ENCODE assay signal across 30 mouse cellular contexts in genomic region chr6:72252433-72252832, GRCm38 (mm10). TPM values are rescaled to one million over a fixed set of nuclear protein-coding genes. Genes with fewer than 3 reads are reported as not detected.
A peak's percentile ranks its signal among the peaks of the same experiment; 100 is the strongest.
DNase-seq lines count a peak whose midpoint lies in the region; ATAC-seq and TF ChIP-seq lines count a peak whose summit lies in the region.
"Had no signal": no experiment of that assay in that cellular context is flagged by ENCODE, and none has a peak within 500 bp of the region (broad histone marks: within the 10 kb centered on the region; RNA-seq: fewer than 3 reads in every experiment).

No protein-coding gene starts in this region.

- ATAC-seq in heart, embryonic 11.5 days (replicated peaks; ENCODE audit: insufficient number of reproducible peaks, low FRiP score, low TSS enrichment) = no peak
- ATAC-seq in liver, postnatal 0 days = peak; percentile 54; the same call in 1 of the 2 replicates
- ATAC-seq in liver, embryonic 12.5 days = no peak
- 0 out of 2 replicates have a peak, but pooled peaks have one; percentile 24 for ATAC-seq in stomach, postnatal 0 days (ENCODE audit: low FRiP score, low TSS enrichment)
- ATAC-seq: forebrain, embryonic 14.5 days had no signal

- no peak for TF ChIP-seq POLR2A in heart, adult 2 months (IDR thresholded peaks at IDR 0.05; ENCODE audit: insufficient read depth, low read depth, low read length)
- TF ChIP-seq POLR2A in liver, adult 2 months (IDR thresholded peaks at IDR 0.05; ENCODE audit: extremely low read depth, insufficient read depth, low read length) = no peak

- DNase-seq in heart, adult 2 months = no peak
- peak; percentile 66 for DNase-seq in liver, adult 2 months (ENCODE audit: extremely low read depth, low read depth, low spot score)
- no peak for DNase-seq in liver
- no peak for DNase-seq in liver, postnatal 0 days
- DNase-seq in stomach, postnatal 0 days (ENCODE audit: low spot score) = no peak
- DNase-seq in kidney, postnatal 36 days = no peak
- DNase-seq: adrenal gland, adult 2 months; adrenal gland, postnatal 10 days; adrenal gland, postnatal 25 days; cerebellum, adult 11 months; cerebellum, adult 18-20 months; cerebellum, adult 8-10 months; cerebellum, adult 9-11 months; cerebellum, postnatal 14 days; cerebellum, postnatal 36 days; embryo, embryonic 11 days had no signal

- no peaks in the 10 kb centered on the region for H3K9me3 ChIP-seq in heart, embryonic 11.5 days (replicated peaks; ENCODE audit: control insufficient read depth, low read length)
- no peaks in the 10 kb centered on the region for H3K9me3 ChIP-seq in liver, postnatal 0 days (ENCODE audit: low read length)
- no peaks in the 10 kb centered on the region for H3K9me3 ChIP-seq in liver, embryonic 12.5 days (replicated peaks)
- H3K9me3 ChIP-seq in stomach, postnatal 0 days (ENCODE audit: control insufficient read depth, low read length) = no peaks in the 10 kb centered on the region
- H3K9me3 ChIP-seq: embryonic facial prominence, embryonic 13.5 days; embryonic facial prominence, embryonic 15.5 days; forebrain, embryonic 10.5 days; forebrain, embryonic 12.5 days had no signal

- no peaks in the 10 kb centered on the region for H3K79me2 ChIP-seq in heart, adult 2 months (replicated peaks; ENCODE audit: control insufficient read depth, insufficient read depth, low read length)
- no peaks in the 10 kb centered on the region for H3K79me2 ChIP-seq in liver, adult 2 months (ENCODE audit: control insufficient read depth, insufficient read depth, low read length)

- H3K9ac ChIP-seq in heart, adult 2 months (ENCODE audit: low read depth, low read length) = no peak overlapping the region
- H3K9ac ChIP-seq in heart, embryonic 11.5 days (ENCODE audit: low read depth, low read length) = no peak overlapping the region
- no peak overlapping the region for H3K9ac ChIP-seq in liver, adult 2 months (ENCODE audit: low read depth, low read length)
- H3K9ac ChIP-seq in liver, postnatal 0 days (replicated peaks) = no peak overlapping the region
- no peak overlapping the region for H3K9ac ChIP-seq in liver, embryonic 12.5 days
- H3K9ac ChIP-seq in stomach, postnatal 0 days (ENCODE audit: low read length) = no peak overlapping the region
- H3K9ac ChIP-seq: embryonic facial prominence, embryonic 13.5 days; embryonic facial prominence, embryonic 15.5 days; forebrain, embryonic 12.5 days had no signal

- intact Hi-C loops in heart, adult 2 months (cut with DNase I) = no loop called here

- 90% methylated on average over 1 of the region's 1 CpGs for WGBS in heart, adult 2 months
- 71% methylated on average over 1 of the region's 1 CpGs for WGBS in heart, embryonic 11.5 days (ENCODE audit: insufficient replicate concordance)
- WGBS in liver, adult 2 months = 35% methylated on average over 1 of the region's 1 CpGs
- WGBS in liver, postnatal 0 days (ENCODE audit: insufficient replicate concordance) = 60% methylated on average over 1 of the region's 1 CpGs
- whole genome bisulfite sequencing in liver, embryonic 12.5 days (ENCODE audit: insufficient replicate concordance) = 56% methylated on average over 1 of the region's 1 CpGs
- WGBS in stomach, postnatal 0 days = 94% methylated on average over 1 of the region's 1 CpGs

- peak overlapping the region; percentile 75; the same call in 1 of the 2 replicates for H3K27ac ChIP-seq in heart, adult 2 months
- H3K27ac ChIP-seq in heart, embryonic 11.5 days (ENCODE audit: low read depth, low read length) = no peak overlapping the region
- H3K27ac ChIP-seq in liver, adult 2 months (replicated peaks; ENCODE audit: insufficient read depth, low read depth, low read length) = no peak overlapping the region
- H3K27ac ChIP-seq in liver, postnatal 0 days (ENCODE audit: low read depth) = no peak overlapping the region
- no peak overlapping the region for H3K27ac ChIP-seq in liver, embryonic 12.5 days
- no peak overlapping the region for H3K27ac ChIP-seq in stomach, postnatal 0 days (replicated peaks)
- H3K27ac ChIP-seq: embryonic facial prominence, embryonic 13.5 days; embryonic facial prominence, embryonic 15.5 days; forebrain, embryonic 10.5 days; forebrain, embryonic 12.5 days had no signal

- H3K4me2 ChIP-seq in heart, embryonic 11.5 days = no peak overlapping the region
- no peak overlapping the region for H3K4me2 ChIP-seq in liver, postnatal 0 days (ENCODE audit: low read depth, low read length)
- no peak overlapping the region for H3K4me2 ChIP-seq in liver, embryonic 12.5 days
- no peak overlapping the region for H3K4me2 ChIP-seq in stomach, postnatal 0 days (replicated peaks; ENCODE audit: low read depth)
- H3K4me2 ChIP-seq: embryonic facial prominence, embryonic 13.5 days; embryonic facial prominence, embryonic 15.5 days; forebrain, embryonic 12.5 days had no signal

- H3K4me3 ChIP-seq in heart, adult 2 months = no peak overlapping the region
- H3K4me3 ChIP-seq in heart, embryonic 11.5 days (ENCODE audit: low read depth, low read length) = no peak overlapping the region
- no peak overlapping the region for H3K4me3 ChIP-seq in liver, adult 2 months (ENCODE audit: insufficient read depth, low read depth, low read length)
- H3K4me3 ChIP-seq in liver, postnatal 0 days (ENCODE audit: low read depth, low read length) = no peak overlapping the region
- no peak overlapping the region for H3K4me3 ChIP-seq in liver, embryonic 12.5 days
- H3K4me3 ChIP-seq in stomach, postnatal 0 days (ENCODE audit: low read depth, low read length) = no peak overlapping the region
- H3K4me3 ChIP-seq: embryonic facial prominence, embryonic 13.5 days; embryonic facial prominence, embryonic 15.5 days; erythroblast, embryonic 14.5 days; forebrain, embryonic 10.5 days; forebrain, embryonic 12.5 days had no signal

- H3K36me3 ChIP-seq in heart, adult 2 months (ENCODE audit: control insufficient read depth, insufficient read depth, low read length) = no peaks in the 10 kb centered on the region
- H3K36me3 ChIP-seq in heart, embryonic 11.5 days (ENCODE audit: control insufficient read depth, insufficient read depth, low read length) = no peaks in the 10 kb centered on the region
- no peaks in the 10 kb centered on the region for H3K36me3 ChIP-seq in liver, adult 2 months (ENCODE audit: control insufficient read depth, insufficient read depth, low read length)
- H3K36me3 ChIP-seq in liver, postnatal 0 days (replicated peaks; ENCODE audit: insufficient read depth, low read length) = no peaks in the 10 kb centered on the region
- no peaks in the 10 kb centered on the region for H3K36me3 ChIP-seq in liver, embryonic 12.5 days
- no peaks in the 10 kb centered on the region for H3K36me3 ChIP-seq in stomach, postnatal 0 days (ENCODE audit: control insufficient read depth, insufficient read depth, low read length)
- H3K36me3 ChIP-seq: embryonic facial prominence, embryonic 13.5 days; embryonic facial prominence, embryonic 15.5 days; forebrain, embryonic 10.5 days; forebrain, embryonic 12.5 days had no signal

- no peak for TF ChIP-seq EP300 in heart, adult 2 months (IDR thresholded peaks at IDR 0.05; ENCODE audit: insufficient read depth, low read depth, low read length)
- no peak for TF ChIP-seq EP300 in liver, postnatal 0 days (IDR thresholded peaks at IDR 0.05; ENCODE audit: low read depth)
- no peak for TF ChIP-seq EP300 in stomach, postnatal 0 days (optimal IDR thresholded peaks at IDR 0.05)

- peaks cover 3% of the 10 kb centered on the region; the same call in 1 of the 2 replicates for H3K4me1 ChIP-seq in heart, adult 2 months (ENCODE audit: control insufficient read depth, insufficient read depth, low read length)
- peaks cover 17% of the 10 kb centered on the region for H3K4me1 ChIP-seq in heart, embryonic 11.5 days (ENCODE audit: control insufficient read depth, insufficient read depth, low read length)
- H3K4me1 ChIP-seq in liver, adult 2 months (ENCODE audit: control insufficient read depth, insufficient read depth, low read length) = peaks cover 8% of the 10 kb centered on the region
- no peaks in the 10 kb centered on the region for H3K4me1 ChIP-seq in liver, postnatal 0 days (ENCODE audit: insufficient read depth)
- no peaks in the 10 kb centered on the region for H3K4me1 ChIP-seq in liver, embryonic 12.5 days
- no peaks in the 10 kb centered on the region for H3K4me1 ChIP-seq in stomach, postnatal 0 days (replicated peaks; ENCODE audit: control insufficient read depth, insufficient read depth)

- TF ChIP-seq CTCF in heart, adult 2 months (IDR thresholded peaks at IDR 0.05) = no peak
- TF ChIP-seq CTCF in liver, adult 2 months (IDR thresholded peaks at IDR 0.05; ENCODE audit: low read depth, low read length) = no peak
- no peak for TF ChIP-seq CTCF in liver, postnatal 0 days (IDR thresholded peaks at IDR 0.05; ENCODE audit: low read depth)
- no peak for TF ChIP-seq CTCF in stomach, postnatal 0 days (IDR thresholded peaks at IDR 0.05; ENCODE audit: low read depth)

- no peaks in the 10 kb centered on the region for H3K27me3 ChIP-seq in heart, adult 2 months (ENCODE audit: control insufficient read depth, insufficient read depth, low read length)
- H3K27me3 ChIP-seq in heart, embryonic 11.5 days (ENCODE audit: control insufficient read depth, insufficient read depth, low read length) = no peaks in the 10 kb centered on the region
- H3K27me3 ChIP-seq in liver, adult 2 months (ENCODE audit: control insufficient read depth, insufficient read depth, low read length) = no peaks in the 10 kb centered on the region
- H3K27me3 ChIP-seq in liver, postnatal 0 days (ENCODE audit: insufficient read depth, low read length) = no peaks in the 10 kb centered on the region
- peaks cover 30% of the 10 kb centered on the region; the same call in 1 of the 2 replicates for H3K27me3 ChIP-seq in liver, embryonic 12.5 days (replicated peaks)
- no peaks in the 10 kb centered on the region; the same call in 1 of the 2 replicates for H3K27me3 ChIP-seq in stomach, postnatal 0 days (ENCODE audit: control insufficient read depth, insufficient read depth, low read length)
- H3K27me3 ChIP-seq: embryonic facial prominence, embryonic 13.5 days; embryonic facial prominence, embryonic 15.5 days; forebrain, embryonic 12.5 days had no signal

RNA-seq across cellular contexts. Expression of gene Atoh8, which starts 17.1 kb away (rescaled TPM):
- total RNA-seq in heart, adult 2 months (2021) = 10 to 100 TPM; 11.0 to 13.5 TPM
- 9.3 and 12.7 TPM in 2 replicates for polyA plus RNA-seq in heart, adult 2 months (2012; rRNA removed)
- 11.6 and 11.8 TPM in 2 replicates for polyA plus RNA-seq in heart, embryonic 11.5 days (2014; fragmentation: Nextera tagmentation; extraction: Ambion mirVana)
- total RNA-seq in liver, adult 2 months (2014; rRNA removed) = 5.1 and 15.4 TPM in 2 replicates
- 22.9 and 28.7 TPM in 2 replicates for polyA plus RNA-seq in liver, adult 2 months (2012; rRNA removed)
- polyA plus RNA-seq in liver, postnatal 0 days (2015; fragmentation: Nextera tagmentation; extraction: Ambion mirVana) = 0.96 and 1.3 TPM in 2 replicates
- 2.0 and 2.1 TPM in 2 replicates for polyA plus RNA-seq in liver, embryonic 12.5 days (2016; fragmentation: Nextera tagmentation; extraction: Ambion mirVana)
- polyA plus RNA-seq in stomach, postnatal 0 days (2015; fragmentation: Nextera tagmentation; extraction: Ambion mirVana) = 5.5 and 6.0 TPM in 2 replicates
- total RNA-seq: MEL had no signal
- polyA plus RNA-seq: erythroblast, embryonic 14.5 days had no signal

RNA-seq across cellular contexts. Expression of gene Sftpb, which starts 52.0 kb away (rescaled TPM):
- total RNA-seq in heart, adult 2 months (2021) = not detected
- 9.1 TPM in 1 of 2 replicates, not detected in the other for polyA plus RNA-seq in heart, adult 2 months (2012; rRNA removed)
- polyA plus RNA-seq in heart, embryonic 11.5 days (2014; fragmentation: Nextera tagmentation; extraction: Ambion mirVana) = 0.23 TPM in 1 of 2 replicates, not detected in the other
- not detected in 2 replicates for total RNA-seq in liver, adult 2 months (2014; rRNA removed)
- polyA plus RNA-seq in liver, adult 2 months (2012; rRNA removed) = 0.31 TPM in 1 of 2 replicates, not detected in the other
- polyA plus RNA-seq in liver, postnatal 0 days (2015; fragmentation: Nextera tagmentation; extraction: Ambion mirVana) = 0.16 and 0.20 TPM in 2 replicates
- not detected in 2 replicates for polyA plus RNA-seq in liver, embryonic 12.5 days (2016; fragmentation: Nextera tagmentation; extraction: Ambion mirVana)
- polyA plus RNA-seq in stomach, postnatal 0 days (2015; fragmentation: Nextera tagmentation; extraction: Ambion mirVana) = not detected in 2 replicates
- total RNA-seq: adrenal gland, adult 2 months; adrenal gland, postnatal 25 days; adrenal gland, postnatal 4 days; common myeloid progenitor, adult 5-6 weeks; ES-E14; MEL had no signal
- polyA plus RNA-seq: C2C12; embryonic facial prominence, embryonic 11.5 days; embryonic facial prominence, embryonic 15.5 days; erythroblast, embryonic 14.5 days; forebrain, embryonic 10.5 days; forebrain, embryonic 12.5 days; forebrain, embryonic 14.5 days had no signal

Comparison
In these comparisons a context has a peak if more than half of its experiments do, and no peak if none do; other contexts are left out.
1. ATAC-seq: peak in liver, postnatal 0 days (single experiment) and stomach, postnatal 0 days (single experiment); none in heart, embryonic 11.5 days (single experiment) and liver, embryonic 12.5 days (single experiment).